Mouse (Mus musculus) lung, postnatal 14 days (tissue): ENCODE measurements around the gene Gm5141.
"Not testable (repeated sequence)": the region's sequence is repeated elsewhere in the genome, so short reads cannot be mapped to it uniquely, and the experiment has no call there.

Experiments
- DNase-seq: peaks from one replicate; pipeline ENCODE4 v3.0.0; 2021

Gm5141 gene

DNA sequence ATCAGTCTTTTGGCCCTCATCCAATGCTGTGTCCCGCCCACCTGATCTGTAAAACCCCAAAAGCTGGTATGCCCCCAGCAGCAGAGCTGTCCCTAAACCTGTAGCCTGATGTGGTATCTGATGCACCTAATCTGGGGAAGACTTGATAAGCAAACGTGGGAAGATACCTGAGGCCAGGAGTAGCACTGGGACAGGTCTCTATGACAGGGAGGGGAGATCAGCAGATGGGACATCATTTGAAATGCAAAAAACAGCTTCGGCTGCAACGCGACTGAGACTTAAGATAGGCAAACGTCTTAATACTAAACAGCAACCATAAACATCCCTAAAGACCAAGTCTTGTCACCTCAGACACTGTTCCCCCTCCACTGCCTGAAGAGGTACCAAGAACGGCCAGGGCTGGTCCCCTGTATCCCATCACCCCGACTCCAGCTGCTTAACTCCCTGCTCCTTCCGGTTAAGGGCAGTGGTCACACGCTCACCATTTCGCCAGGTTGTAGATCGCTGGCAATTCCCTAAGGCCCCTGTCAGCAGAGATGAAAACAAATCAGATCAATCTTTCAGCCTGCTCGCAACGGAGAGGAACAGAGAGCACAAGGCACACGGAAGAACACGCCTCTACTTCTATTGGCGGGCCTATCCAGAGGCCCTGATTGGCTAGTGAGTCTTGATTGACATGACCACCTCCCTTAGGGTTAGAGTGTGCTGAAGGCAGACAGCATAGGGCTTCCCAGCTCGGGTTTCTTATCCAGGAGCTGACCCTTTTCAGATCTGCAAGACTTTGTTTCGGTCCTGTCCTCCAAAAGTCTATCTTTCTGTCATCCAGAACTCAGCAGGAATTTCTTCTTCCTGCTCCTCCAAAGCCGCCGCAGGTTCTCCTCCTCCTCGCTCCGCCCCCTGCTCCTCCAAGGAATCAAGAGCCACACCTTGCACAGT, at the start of gene Gm5141:
Gene Gm5141 (minus strand): TSS at position 610 of the 936 bp plus-strand sequence.
- peak; percentile 44 for DNase-seq

DNA sequence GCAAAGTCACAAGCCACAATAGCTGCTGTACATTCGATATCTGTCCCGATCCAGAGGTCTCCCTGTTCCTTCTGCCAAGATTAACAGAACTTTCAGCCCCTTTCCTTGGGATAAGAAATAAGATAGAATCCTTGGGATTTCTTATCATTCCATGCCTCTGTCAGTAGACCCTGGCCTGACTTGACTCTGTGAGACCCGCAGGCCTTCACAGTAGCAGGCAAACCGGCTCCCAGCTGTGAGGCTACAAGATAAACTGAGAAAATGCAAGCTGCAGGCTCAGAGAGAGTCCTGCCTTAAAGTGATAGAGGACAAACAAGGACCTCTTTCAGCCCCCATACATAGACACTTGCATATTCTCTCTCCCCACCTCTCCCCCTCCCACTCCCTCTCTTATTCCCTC, 47.7 kb upstream of the Gm5141 start:
- no peak for DNase-seq

DNA sequence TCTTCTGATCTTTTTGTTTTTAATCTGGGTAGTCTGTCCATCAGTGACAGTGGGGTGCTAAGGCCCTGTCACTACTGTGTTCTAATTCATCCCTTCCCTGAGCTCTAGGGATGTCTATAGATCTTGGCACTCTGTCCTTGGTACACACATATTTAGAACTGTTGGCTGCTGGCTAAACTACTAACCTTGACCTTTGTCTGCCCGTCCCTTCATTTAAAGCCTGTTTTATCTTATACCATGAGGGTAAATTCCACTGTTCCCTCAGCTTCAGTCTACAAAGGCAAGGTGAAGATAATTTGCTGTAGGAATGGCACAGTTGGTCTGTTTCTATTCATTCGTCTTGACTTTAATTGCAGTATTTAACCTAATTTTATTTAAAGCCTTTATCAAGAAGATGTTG, 46.6 kb upstream of the Gm5141 start:
- no peak for DNase-seq

DNA sequence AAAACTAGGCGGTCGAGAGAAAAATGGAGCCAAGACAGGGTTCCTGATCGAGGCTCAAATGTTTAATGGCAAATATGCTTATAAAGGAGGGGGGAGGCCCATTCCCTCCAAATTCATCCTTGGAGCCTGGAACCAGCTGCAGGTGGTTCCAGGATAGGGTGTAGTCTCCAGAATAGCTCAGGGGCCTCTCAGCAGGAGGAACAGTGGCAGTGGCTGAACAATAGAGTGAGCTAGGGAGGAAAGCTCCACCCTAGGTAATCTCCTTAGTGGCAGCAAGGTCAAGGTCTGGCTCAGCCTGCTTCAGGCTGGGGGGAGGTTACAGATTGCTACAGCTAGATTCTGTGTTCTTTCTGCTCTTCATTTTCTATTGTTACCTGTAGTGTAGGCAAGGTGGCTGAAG, 30.1 kb upstream of the Gm5141 start:
- not testable (repeated sequence) for DNase-seq

DNA sequence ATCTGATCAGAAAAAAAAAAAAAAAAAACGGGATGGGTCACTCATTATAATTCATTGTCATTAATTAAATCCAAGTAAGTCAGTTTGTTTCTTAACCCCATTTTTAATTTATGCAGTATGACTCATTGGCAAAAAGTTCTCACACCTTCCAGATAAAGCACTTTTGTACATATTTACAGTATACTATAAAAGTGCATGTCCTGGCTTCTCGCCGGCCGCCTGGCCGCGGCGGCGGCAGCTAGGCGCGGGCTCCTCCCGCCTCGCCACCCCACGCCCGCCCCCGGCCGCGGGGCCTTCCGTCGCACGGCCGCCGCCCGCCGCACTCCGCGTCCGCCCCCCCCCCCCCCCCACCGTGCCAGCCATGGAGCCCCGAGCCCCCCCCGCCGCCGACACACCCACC, 27.1 kb upstream of the Gm5141 start:
- no peak for DNase-seq

DNA sequence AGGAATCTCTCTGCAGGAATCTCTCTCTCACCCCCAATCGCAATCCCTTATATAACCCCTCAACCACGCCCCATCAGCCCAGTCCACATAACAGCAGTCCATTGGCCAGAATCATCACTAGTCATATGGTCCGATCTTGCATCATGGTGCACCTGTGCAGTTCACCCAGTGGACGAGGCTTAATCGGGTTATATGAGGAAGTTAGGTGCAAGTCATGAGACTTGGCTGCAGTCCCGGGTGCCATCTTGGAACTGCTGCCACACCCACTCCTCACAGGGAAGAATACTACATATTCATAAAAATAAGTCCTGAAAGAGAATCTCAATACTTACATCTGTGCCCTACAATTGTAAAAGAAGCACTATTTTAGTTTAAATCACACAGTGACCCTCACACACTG, 22.4 kb upstream of the Gm5141 start:
- not testable (repeated sequence) for DNase-seq

DNA sequence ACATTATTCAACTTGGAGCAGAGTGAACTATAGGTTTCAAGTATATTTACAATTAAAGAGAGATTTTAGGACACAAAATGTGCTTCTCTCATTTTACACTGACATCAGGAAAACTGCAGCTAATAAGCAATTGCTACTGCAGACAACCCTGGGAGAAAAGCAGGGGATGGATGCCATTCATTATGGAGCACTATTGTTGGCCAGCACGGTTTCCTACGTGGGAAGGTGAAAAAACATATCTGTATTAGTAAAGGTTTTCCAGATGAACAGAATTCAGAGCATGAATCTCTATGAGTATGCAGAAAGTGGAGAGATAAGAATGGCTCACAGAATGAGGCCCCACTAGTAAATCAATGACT, 506 bp upstream of the Gm5141 start:
- not testable (repeated sequence) for DNase-seq

DNA sequence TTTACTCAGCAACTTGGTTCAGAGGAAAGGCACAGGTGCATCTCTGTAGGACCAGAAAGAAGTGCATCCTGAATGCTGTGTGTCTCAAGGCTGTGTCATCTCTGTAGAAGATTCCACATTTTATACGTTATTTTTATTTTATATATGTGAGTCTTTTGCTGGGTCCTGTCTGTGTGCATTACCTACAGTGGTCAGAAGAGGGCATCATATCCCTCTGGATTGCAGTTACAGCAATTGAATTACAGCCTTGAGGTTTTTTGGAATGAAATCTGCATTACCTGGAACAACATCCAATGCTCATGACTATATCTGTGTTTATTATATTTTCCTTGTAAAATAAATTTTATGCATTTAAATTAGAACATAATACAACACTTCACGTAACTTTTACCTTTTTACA, 21.8 kb downstream of the Gm5141 start:
- DNase-seq, result peak; percentile 51

DNA sequence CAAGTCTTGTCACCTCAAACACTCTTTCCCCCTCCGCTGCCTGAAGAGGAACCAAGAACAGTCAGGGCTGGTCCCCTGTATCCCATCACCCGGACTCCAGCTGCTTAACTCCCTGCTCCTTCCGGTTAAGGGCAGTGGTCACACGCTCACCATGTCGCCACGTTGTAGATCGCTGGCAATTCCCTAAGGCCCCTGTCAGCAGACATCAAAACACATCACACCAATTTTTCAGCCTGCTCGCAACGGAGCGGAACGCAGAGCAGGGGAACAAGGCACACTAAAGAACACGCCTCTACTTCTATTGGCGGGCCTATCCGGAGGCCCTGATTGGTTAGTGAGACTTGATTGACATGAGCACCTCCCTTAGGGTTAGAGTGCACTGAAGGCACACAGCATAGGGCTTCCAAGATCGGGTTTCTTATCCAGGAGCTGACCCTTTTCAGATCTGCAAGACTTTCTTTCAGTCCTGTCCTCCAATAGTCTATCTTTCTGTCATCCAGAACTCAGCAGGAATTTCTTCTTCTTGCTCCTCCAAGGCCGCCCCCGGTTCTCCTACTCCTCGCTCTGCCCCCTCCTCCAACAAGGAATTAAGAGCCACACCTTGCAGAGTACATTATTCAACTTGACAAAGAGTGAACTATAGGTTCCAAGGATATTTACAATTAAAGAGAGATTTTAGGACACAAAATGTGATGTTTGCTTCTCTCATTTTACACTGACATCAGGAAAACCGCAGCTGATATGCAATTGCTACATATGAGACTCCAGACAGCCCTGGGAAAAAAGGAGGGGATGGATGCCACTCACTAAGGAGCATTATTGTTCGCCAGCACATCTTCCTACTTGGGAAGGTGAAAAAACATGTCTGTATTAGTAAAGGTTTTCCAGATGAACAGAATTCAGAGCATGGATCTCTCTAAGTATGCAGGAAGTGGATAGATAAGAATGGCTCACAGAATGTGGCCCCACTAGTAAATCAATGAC, 24.9 kb downstream of the Gm5141 start, which contains the start of gene Platr25:
Gene Platr25 (minus strand): TSS at position 278 of the 984 bp plus-strand sequence.
- DNase-seq, result peak; percentile 56

DNA sequence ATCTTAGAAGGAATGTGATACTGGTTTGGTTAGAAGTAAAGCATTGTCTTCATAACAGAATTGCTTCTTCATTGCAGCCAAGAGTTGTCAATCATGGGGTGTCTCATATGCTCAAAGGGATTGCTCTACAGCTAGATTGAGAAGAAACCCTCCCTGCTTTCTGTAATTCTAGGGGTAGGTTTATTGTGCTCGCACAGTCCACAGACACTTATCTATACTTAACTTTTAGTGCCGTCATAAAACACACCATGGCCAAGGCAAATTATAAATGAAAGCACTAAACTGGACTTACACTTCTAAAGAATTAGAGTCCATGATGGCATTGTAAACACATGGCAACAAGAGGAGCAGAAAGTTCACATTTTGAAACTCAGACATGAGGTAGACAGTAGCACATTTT, 52.3 kb downstream of the Gm5141 start:
- DNase-seq, result no peak
